Mouse (Mus musculus): ENCODE results near the gene Cdpf1. TPM values are rescaled to one million over a fixed set of nuclear protein-coding genes. Genes with fewer than 3 reads are reported as not detected.

The Cdpf1 gene
- polyA plus RNA-seq (2014; fragmentation: Illumina TruSeq; extraction: RNeasy Lipid Tissue Mini Kit (QIAGEN cat#74804); ENCODE audit: low read depth, low replicate concordance) = 4.0 TPM

DNA sequence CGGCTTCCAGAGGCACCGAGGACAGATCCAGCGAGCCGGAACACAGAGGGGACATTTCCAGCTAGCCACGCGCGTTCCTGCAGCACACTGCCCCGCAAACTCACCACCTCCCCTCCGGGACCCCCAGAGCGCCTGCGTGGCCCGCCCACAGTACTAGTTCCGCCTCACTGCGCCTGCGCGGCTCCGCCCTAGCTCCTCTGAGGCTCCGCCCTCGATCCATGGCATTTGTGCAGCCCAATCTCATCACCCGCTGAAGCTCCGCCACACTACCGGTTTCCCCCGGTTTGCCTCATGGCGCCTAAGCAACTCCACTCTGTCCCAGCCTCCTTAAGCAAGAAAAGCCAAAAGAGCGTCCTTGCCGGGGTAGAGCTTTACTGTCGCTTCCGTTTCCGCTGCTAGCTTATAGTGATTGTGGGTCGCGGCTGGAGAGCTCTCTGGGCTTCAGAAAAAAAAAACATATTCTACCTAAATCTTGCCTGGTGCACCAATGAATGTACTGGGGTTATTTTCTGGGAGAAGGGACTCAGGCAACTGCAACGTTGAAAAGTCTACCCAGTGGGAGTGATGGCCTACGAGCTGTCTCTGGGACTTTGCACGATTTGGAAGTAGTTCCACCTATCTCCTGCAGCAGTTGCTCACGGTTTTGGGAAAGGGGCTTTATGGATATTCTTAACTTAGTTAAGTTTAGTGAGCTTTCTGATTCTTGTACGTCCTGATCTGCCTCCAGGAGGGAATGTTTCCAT is at the start of gene Cdpf1:
Gene Cdpf1 (minus strand): TSS at position 163 of the 743 bp plus-strand sequence.

DNA sequence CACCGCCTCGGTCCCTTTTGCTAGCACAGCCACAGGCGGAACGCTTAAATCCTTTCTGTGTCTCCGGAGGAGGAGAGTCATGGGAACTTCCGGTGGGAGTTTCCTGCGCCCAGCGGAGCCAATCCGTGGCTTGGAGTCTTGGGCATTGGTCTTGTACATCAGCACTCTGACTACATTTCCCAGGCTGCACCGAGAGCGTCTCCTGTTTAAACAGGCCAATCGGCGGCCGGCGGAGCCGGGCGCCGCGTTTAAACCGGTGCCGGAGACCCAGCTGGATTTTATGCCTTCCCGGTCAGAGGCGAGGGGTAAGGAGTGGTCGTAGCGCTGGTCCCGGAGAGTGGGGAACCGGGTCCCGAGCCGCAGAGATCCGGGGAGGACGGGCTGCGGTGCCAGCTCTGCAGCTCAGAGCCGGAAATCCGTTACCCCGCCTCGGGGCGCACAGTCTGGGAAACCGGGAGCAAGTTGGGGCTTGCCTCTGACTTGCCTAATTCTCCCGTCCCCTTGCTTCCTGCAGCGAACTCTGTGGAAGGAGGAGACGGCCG is 48.1 kb upstream of the Cdpf1 start, which contains the start of gene Gtse1:
Gene Gtse1 (plus strand): TSS at position 256 of the 542 bp plus-strand sequence.

DNA sequence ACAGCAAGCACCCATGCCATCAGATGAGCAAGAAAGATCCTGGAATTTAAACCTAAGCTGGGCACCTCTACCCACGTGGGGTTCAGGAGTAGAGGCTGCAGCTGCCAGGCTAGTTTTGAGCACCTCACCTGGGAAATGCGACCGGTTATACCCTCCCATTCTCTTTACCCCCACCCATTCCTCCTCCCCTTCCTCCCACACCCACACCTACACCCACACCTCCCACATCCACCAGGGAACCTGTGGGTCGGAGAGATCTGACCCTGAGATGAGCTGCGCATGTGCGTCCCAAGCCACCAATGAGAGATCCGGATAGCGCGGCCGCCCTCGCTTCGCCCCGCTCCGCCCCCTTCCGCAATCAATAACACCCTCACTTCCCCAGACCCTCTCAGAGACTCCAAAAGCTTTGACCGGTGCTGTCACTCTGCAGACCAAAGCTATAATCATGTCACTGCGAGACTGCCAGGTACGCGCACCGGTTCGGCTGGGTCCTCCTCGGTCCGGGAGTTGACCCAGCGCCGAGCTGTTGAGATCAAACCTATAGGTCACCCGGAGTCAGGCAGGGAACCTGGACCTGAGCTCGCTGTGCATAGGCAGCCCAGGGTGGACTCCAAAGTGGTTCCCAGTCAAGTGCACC is 20.6 kb upstream of the Cdpf1 start, which contains the start of gene Ttc38:
Gene Ttc38 (plus strand): TSS at position 353 of the 637 bp plus-strand sequence.

GRCm38 (mm10) chr15:85821203-85822010 is 9.9 kb upstream of the Cdpf1 start, which contains the start of gene Pkdrej:
Pkdrej (minus strand) TSS chr15:85821734.

Other genes with a start within 250 kb of the Cdpf1 start
- not detected for gene Wnt7b, start 229.2 kb downstream of the Cdpf1 start, polyA plus RNA-seq (2014; fragmentation: Illumina TruSeq; extraction: RNeasy Lipid Tissue Mini Kit (QIAGEN cat#74804); ENCODE audit: low read depth, low replicate concordance)
- 3.3 TPM for gene Ppara, start 76.7 kb downstream of the Cdpf1 start, polyA plus RNA-seq (2014; fragmentation: Illumina TruSeq; extraction: RNeasy Lipid Tissue Mini Kit (QIAGEN cat#74804); ENCODE audit: low read depth, low replicate concordance)
- gene Pkdrej, start 10.0 kb upstream of the Cdpf1 start, polyA plus RNA-seq (2014; fragmentation: Illumina TruSeq; extraction: RNeasy Lipid Tissue Mini Kit (QIAGEN cat#74804); ENCODE audit: low read depth, low replicate concordance) = 0.63 TPM
- 16.7 TPM for gene Ttc38, start 20.6 kb upstream of the Cdpf1 start, polyA plus RNA-seq (2014; fragmentation: Illumina TruSeq; extraction: RNeasy Lipid Tissue Mini Kit (QIAGEN cat#74804); ENCODE audit: low read depth, low replicate concordance)
- not detected for gene Gtse1, start 48.0 kb upstream of the Cdpf1 start, polyA plus RNA-seq (2014; fragmentation: Illumina TruSeq; extraction: RNeasy Lipid Tissue Mini Kit (QIAGEN cat#74804); ENCODE audit: low read depth, low replicate concordance)
- gene Trmu, start 67.6 kb upstream of the Cdpf1 start, polyA plus RNA-seq (2014; fragmentation: Illumina TruSeq; extraction: RNeasy Lipid Tissue Mini Kit (QIAGEN cat#74804); ENCODE audit: low read depth, low replicate concordance) = 11.0 TPM
- 1.8 TPM for gene Celsr1, start 222.1 kb upstream of the Cdpf1 start, polyA plus RNA-seq (2014; fragmentation: Illumina TruSeq; extraction: RNeasy Lipid Tissue Mini Kit (QIAGEN cat#74804); ENCODE audit: low read depth, low replicate concordance)
- 4.2 TPM for gene Gramd4, start 246.0 kb upstream of the Cdpf1 start, polyA plus RNA-seq (2014; fragmentation: Illumina TruSeq; extraction: RNeasy Lipid Tissue Mini Kit (QIAGEN cat#74804); ENCODE audit: low read depth, low replicate concordance)

Data from sigmoid colon, adult 10 weeks (tissue).